Mouse (Mus musculus): ENCODE data around the gene Acadm. TPM values are rescaled to one million over a fixed set of nuclear protein-coding genes. Genes with fewer than 3 reads are reported as not detected.
A peak's percentile ranks its signal among the peaks of the same experiment; 100 is the strongest.

Acadm gene
- polyA plus RNA-seq, 1 experiment from 2014 or later = 56.5 TPM

- Histone ChIP-seq H3K27ac (ENCODE audit: low read depth, low read length) (no peak overlapping the region), H3K36me3 (ENCODE audit: control insufficient read depth, insufficient read depth, low read length) (peaks cover 52% of the 10 kb centered on the region), H3K4me3 (ENCODE audit: low read depth, low read length) (no peak overlapping the region), H3K4me2 (ENCODE audit: low read depth, low read length) (no peak overlapping the region), H3K9me3 (ENCODE audit: control insufficient read depth, low read length) (no peaks in the 10 kb centered on the region), H3K9ac (replicated peaks; ENCODE audit: low read depth, low read length) (no peak overlapping the region), H3K4me1 (ENCODE audit: control insufficient read depth, insufficient read depth, low read length) (peaks cover 25% of the 10 kb centered on the region), H3K27me3 (ENCODE audit: control insufficient read depth, insufficient read depth, low read length) (no peaks in the 10 kb centered on the region)
- WGBS = 82% methylated on average over 5 of the region's 5 CpGs
- no peak for ATAC-seq (ENCODE audit: low read depth)
Measured at GRCm38 (mm10) chr3:153908919-153909318, 35.5 kb downstream of the Acadm start.

GRCm38 (mm10) chr3:153906136-153906871, 38.1 kb downstream of the Acadm start, which contains the start of gene Msh4:
Msh4 (minus strand) TSS chr3:153906138.
- Histone ChIP-seq H3K27me3 (ENCODE audit: control insufficient read depth, insufficient read depth, low read length) (no peaks in the 10 kb centered on the region), H3K9ac (replicated peaks; ENCODE audit: low read depth, low read length) (no peak within 1 kb of the TSS), H3K4me3 (ENCODE audit: low read depth, low read length) (no peak within 1 kb of the TSS), H3K36me3 (ENCODE audit: control insufficient read depth, insufficient read depth, low read length) (peaks cover 52% of the 10 kb centered on the region), H3K4me2 (ENCODE audit: low read depth, low read length) (no peak within 1 kb of the TSS), H3K4me1 (ENCODE audit: control insufficient read depth, insufficient read depth, low read length) (peaks cover 14% of the 10 kb centered on the region), H3K9me3 (ENCODE audit: control insufficient read depth, low read length) (no peaks in the 10 kb centered on the region), H3K27ac (ENCODE audit: low read depth, low read length) (no peak within 1 kb of the TSS)
- ATAC-seq (ENCODE audit: low read depth) = no peak
- 84% methylated on average over 9 of the region's 9 CpGs for WGBS

- Histone ChIP-seq H3K4me3 (ENCODE audit: low read depth, low read length) (no peak overlapping the region), H3K27ac (ENCODE audit: low read depth, low read length) (no peak overlapping the region), H3K9ac (replicated peaks; ENCODE audit: low read depth, low read length) (no peak overlapping the region), H3K9me3 (ENCODE audit: control insufficient read depth, low read length) (no peaks in the 10 kb centered on the region), H3K27me3 (ENCODE audit: control insufficient read depth, insufficient read depth, low read length) (no peaks in the 10 kb centered on the region), H3K36me3 (ENCODE audit: control insufficient read depth, insufficient read depth, low read length) (peaks cover 51% of the 10 kb centered on the region), H3K4me2 (ENCODE audit: low read depth, low read length) (no peak overlapping the region), H3K4me1 (ENCODE audit: control insufficient read depth, insufficient read depth, low read length) (peaks cover 5% of the 10 kb centered on the region)
- WGBS = 87% methylated on average over 49 of the region's 49 CpGs
- ATAC-seq (ENCODE audit: low read depth) = 0 out of 2 replicates have a peak, but pooled peaks have one; percentile 23
Measured at GRCm38 (mm10) chr3:153905251-153906135, 38.9 kb downstream of the Acadm start.

- Histone ChIP-seq H3K9me3 (ENCODE audit: control insufficient read depth, low read length) (no peaks in the 10 kb centered on the region), H3K27ac (ENCODE audit: low read depth, low read length) (no peak overlapping the region), H3K4me2 (ENCODE audit: low read depth, low read length) (no peak overlapping the region), H3K9ac (replicated peaks; ENCODE audit: low read depth, low read length) (no peak overlapping the region), H3K4me3 (ENCODE audit: low read depth, low read length) (no peak overlapping the region), H3K4me1 (ENCODE audit: control insufficient read depth, insufficient read depth, low read length) (peaks cover 3% of the 10 kb centered on the region; the same call in 1 of the 2 replicates), H3K36me3 (ENCODE audit: control insufficient read depth, insufficient read depth, low read length) (peaks cover 42% of the 10 kb centered on the region), H3K27me3 (ENCODE audit: control insufficient read depth, insufficient read depth, low read length) (no peaks in the 10 kb centered on the region)
- ATAC-seq (ENCODE audit: low read depth) = peak; percentile 66; the same call in 1 of the 2 replicates
- 73% methylated on average over 6 of the region's 6 CpGs for WGBS
Measured at GRCm38 (mm10) chr3:153904586-153904985, 39.8 kb downstream of the Acadm start.

GRCm38 (mm10) chr3:153902595-153902994, 41.8 kb downstream of the Acadm start:
- no peaks in the 10 kb centered on the region for H3K4me1 ChIP-seq (ENCODE audit: control insufficient read depth, insufficient read depth, low read length)
- H3K4me2 ChIP-seq (ENCODE audit: low read depth, low read length) = no peak overlapping the region
- H3K27ac ChIP-seq (ENCODE audit: low read depth, low read length) = no peak overlapping the region
- ATAC-seq (ENCODE audit: low read depth) = no peak
- no peak overlapping the region for H3K4me3 ChIP-seq (ENCODE audit: low read depth, low read length)
- WGBS = 77% methylated on average over 3 of the region's 3 CpGs
- H3K9ac ChIP-seq (replicated peaks; ENCODE audit: low read depth, low read length) = no peak overlapping the region
- peaks cover 24% of the 10 kb centered on the region for H3K36me3 ChIP-seq (ENCODE audit: control insufficient read depth, insufficient read depth, low read length)
- no peaks in the 10 kb centered on the region for H3K27me3 ChIP-seq (ENCODE audit: control insufficient read depth, insufficient read depth, low read length)
- no peaks in the 10 kb centered on the region for H3K9me3 ChIP-seq (ENCODE audit: control insufficient read depth, low read length)

GRCm38 (mm10) chr3:153901904-153902303, 42.5 kb downstream of the Acadm start:
- no peaks in the 10 kb centered on the region for H3K9me3 ChIP-seq (ENCODE audit: control insufficient read depth, low read length)
- ATAC-seq (ENCODE audit: low read depth) = no peak
- H3K27me3 ChIP-seq (ENCODE audit: control insufficient read depth, insufficient read depth, low read length) = no peaks in the 10 kb centered on the region
- H3K36me3 ChIP-seq (ENCODE audit: control insufficient read depth, insufficient read depth, low read length) = peaks cover 21% of the 10 kb centered on the region
- no peak overlapping the region for H3K4me3 ChIP-seq (ENCODE audit: low read depth, low read length)
- H3K4me1 ChIP-seq (ENCODE audit: control insufficient read depth, insufficient read depth, low read length) = no peaks in the 10 kb centered on the region
- no peak overlapping the region for H3K4me2 ChIP-seq (ENCODE audit: low read depth, low read length)
- WGBS = 88% methylated on average over 1 of the region's 1 CpGs
- H3K27ac ChIP-seq (ENCODE audit: low read depth, low read length) = no peak overlapping the region
- H3K9ac ChIP-seq (replicated peaks; ENCODE audit: low read depth, low read length) = no peak overlapping the region

- Histone ChIP-seq H3K9ac (replicated peaks; ENCODE audit: low read depth, low read length) (no peak overlapping the region), H3K4me3 (ENCODE audit: low read depth, low read length) (no peak overlapping the region), H3K36me3 (ENCODE audit: control insufficient read depth, insufficient read depth, low read length) (no peaks in the 10 kb centered on the region), H3K27me3 (ENCODE audit: control insufficient read depth, insufficient read depth, low read length) (no peaks in the 10 kb centered on the region), H3K27ac (ENCODE audit: low read depth, low read length) (no peak overlapping the region), H3K4me2 (ENCODE audit: low read depth, low read length) (no peak overlapping the region), H3K9me3 (ENCODE audit: control insufficient read depth, low read length) (no peaks in the 10 kb centered on the region), H3K4me1 (ENCODE audit: control insufficient read depth, insufficient read depth, low read length) (no peaks in the 10 kb centered on the region)
- 83% methylated on average over 6 of the region's 6 CpGs for WGBS
- ATAC-seq (ENCODE audit: low read depth) = no peak
Measured at GRCm38 (mm10) chr3:153897216-153897615, 47.2 kb downstream of the Acadm start.

GRCm38 (mm10) chr3:153895454-153895853, 49.0 kb downstream of the Acadm start:
- no peak for ATAC-seq (ENCODE audit: low read depth)
- Histone ChIP-seq H3K9me3 (ENCODE audit: control insufficient read depth, low read length) (no peaks in the 10 kb centered on the region), H3K9ac (replicated peaks; ENCODE audit: low read depth, low read length) (no peak overlapping the region), H3K27me3 (ENCODE audit: control insufficient read depth, insufficient read depth, low read length) (no peaks in the 10 kb centered on the region), H3K27ac (ENCODE audit: low read depth, low read length) (no peak overlapping the region), H3K4me3 (ENCODE audit: low read depth, low read length) (no peak overlapping the region), H3K4me2 (ENCODE audit: low read depth, low read length) (no peak overlapping the region), H3K36me3 (ENCODE audit: control insufficient read depth, insufficient read depth, low read length) (no peaks in the 10 kb centered on the region), H3K4me1 (ENCODE audit: control insufficient read depth, insufficient read depth, low read length) (no peaks in the 10 kb centered on the region)
- WGBS = 73% methylated on average over 3 of the region's 3 CpGs

All from neural tube, embryonic 14.5 days (tissue).